Mouse (Mus musculus) heart, adult 2 months (tissue): Measurements from ENCODE around the gene Hs6st3. TPM values are rescaled to one million over a fixed set of nuclear protein-coding genes. Genes with fewer than 3 reads are reported as not detected.

ENCODE experiments used
- DNase-seq, 2 experiments: peaks; one replicate each; pipeline ENCODE4 v3.0.0; 2021
- H3K27ac ChIP-seq: fragments of 200-600 bp; 2 replicates; pipeline ENCODE4 v1.8.1; 2022
- H3K27me3 ChIP-seq: fragments of 200-500 bp; 2 replicates; pipeline ENCODE4 v1.6.1; 2012; ENCODE audit warnings: mild to moderate bottlenecking, low read length, inconsistent platforms, mixed read lengths; ENCODE audit not compliant: control insufficient read depth, insufficient read depth
- H3K36me3 ChIP-seq: fragments of 200-500 bp; 2 replicates; pipeline ENCODE4 v1.6.1; 2012; ENCODE audit warnings: low read length, inconsistent platforms; ENCODE audit not compliant: control insufficient read depth, insufficient read depth
- H3K4me1 ChIP-seq: fragments of 200-500 bp; 2 replicates; pipeline ENCODE4 v1.6.1; 2011; ENCODE audit warnings: low read length; ENCODE audit not compliant: control insufficient read depth, insufficient read depth
- H3K4me3 ChIP-seq: fragments of 200-600 bp; 2 replicates; pipeline ENCODE4 v1.8.1; 2022
- H3K79me2 ChIP-seq: fragments of 200-500 bp; replicated peaks from 2 replicates; pipeline ENCODE4 v1.6.1; 2012; ENCODE audit warnings: mild to moderate bottlenecking, inconsistent platforms, low read length, moderate library complexity, mixed read lengths; ENCODE audit not compliant: control insufficient read depth, insufficient read depth
- H3K9ac ChIP-seq: fragments of 200-500 bp; 2 replicates; pipeline ENCODE4 v1.6.1; 2012; ENCODE audit warnings: low read depth, mild to moderate bottlenecking, control low read depth, inconsistent platforms, low read length, mixed read lengths
- CTCF ChIP-seq: fragments of 200-600 bp; IDR thresholded peaks from 2 replicates; pipeline ENCODE4 v1.8.1; 2022; ENCODE audit warnings: antibody characterized with exemption, mild to moderate bottlenecking, moderate library complexity
- EP300 ChIP-seq: fragments of 200-500 bp; IDR thresholded peaks from 2 replicates; pipeline ENCODE4 v1.6.1; 2011; ENCODE audit warnings: low read depth, low read length, control low read depth; ENCODE audit not compliant: insufficient read depth
- POLR2A ChIP-seq: fragments of 200-500 bp; IDR thresholded peaks from 2 replicates; pipeline ENCODE4 v1.6.1; 2011; ENCODE audit warnings: mild to moderate bottlenecking, low read depth, low read length, control low read depth; ENCODE audit not compliant: insufficient read depth
- WGBS: fragments of 180-500 bp; shearing (Covaris S2); methylation state at CpG from one replicate; pipeline ENCODE4 v1.1.7; 2018; 5-methylcytosine and 5-hydroxymethylcytosine counted together
- intact Hi-C: fragments of 180-260 bp; cut with DNase I; formaldehyde crosslinking; loops from one replicate; pipeline ENCODE4 v1.15.1; 2025
- polyA plus RNA-seq: library from polyadenylated mRNA; depleted of rRNA; stranded (reverse); fragments of >200 nt; gene quantifications from 2 replicates; pipeline ENCODE4 v1.2.3, GENCODE M21; 2012
- total RNA-seq, 2 experiments: library from RNA; stranded (reverse); gene quantifications; 2 replicates each; pipeline ENCODE4 v1.2.3; 2021

Gene Hs6st3
- total and polyA plus RNA-seq, 3 experiments = not detected

- no peak for TF ChIP-seq EP300
- no peak for TF ChIP-seq POLR2A
- no peak for TF ChIP-seq CTCF
- H3K36me3 ChIP-seq = no peaks in the 10 kb centered on the region
- no peak for DNase-seq
- intact Hi-C loops = no loop called here
- H3K27ac ChIP-seq = no peak overlapping the region
- no peaks in the 10 kb centered on the region for H3K79me2 ChIP-seq
- H3K27me3 ChIP-seq = no peaks in the 10 kb centered on the region
- no peak overlapping the region for H3K4me3 ChIP-seq
- H3K4me1 ChIP-seq = no peaks in the 10 kb centered on the region
- H3K9ac ChIP-seq = no peak overlapping the region
- WGBS = 22% methylated on average over 4 of the region's 4 CpGs
Observed at GRCm38 (mm10) chr14:119450471-119450870, 312.3 kb downstream of the Hs6st3 start.

- intact Hi-C loops = no loop called here
- Histone ChIP-seq H3K79me2 (no peaks in the 10 kb centered on the region), H3K27ac (no peak overlapping the region), H3K36me3 (no peaks in the 10 kb centered on the region), H3K4me3 (no peak overlapping the region), H3K9ac (no peak overlapping the region), H3K27me3 (no peaks in the 10 kb centered on the region), H3K4me1 (no peaks in the 10 kb centered on the region)
- TF ChIP-seq EP300 (no peak), CTCF (no peak), POLR2A (no peak)
- no peak for DNase-seq
Observed at GRCm38 (mm10) chr14:119451594-119451993, 313.5 kb downstream of the Hs6st3 start.

GRCm38 (mm10) chr14:119452382-119452781, 314.2 kb downstream of the Hs6st3 start:
- no peaks in the 10 kb centered on the region for H3K36me3 ChIP-seq
- no peak for DNase-seq

GRCm38 (mm10) chr14:119452797-119453196, 314.7 kb downstream of the Hs6st3 start:
- TF ChIP-seq CTCF (no peak), POLR2A (no peak), EP300 (no peak)
- intact Hi-C loops = no loop called here
- 78% methylated on average over 3 of the region's 3 CpGs for WGBS
- no peaks in the 10 kb centered on the region for H3K4me1 ChIP-seq
- DNase-seq = no peak
- no peaks in the 10 kb centered on the region for H3K36me3 ChIP-seq
- H3K27ac ChIP-seq = no peak overlapping the region
- no peak overlapping the region for H3K4me3 ChIP-seq
- H3K79me2 ChIP-seq = no peaks in the 10 kb centered on the region
- H3K27me3 ChIP-seq = no peaks in the 10 kb centered on the region
- H3K9ac ChIP-seq = no peak overlapping the region

More at GRCm38 (mm10) chr14:119452382-119452781, 314.2 kb downstream of the Hs6st3 start:
- Histone ChIP-seq H3K27me3 (no peaks in the 10 kb centered on the region), H3K4me3 (no peak overlapping the region), H3K9ac (no peak overlapping the region), H3K4me1 (no peaks in the 10 kb centered on the region), H3K79me2 (no peaks in the 10 kb centered on the region), H3K27ac (no peak overlapping the region)
- TF ChIP-seq POLR2A = no peak
- no peak for TF ChIP-seq CTCF
- TF ChIP-seq EP300 = no peak
- intact Hi-C loops = no loop called here

GRCm38 (mm10) chr14:119464308-119464707, 326.2 kb downstream of the Hs6st3 start:
- intact Hi-C loops = no loop called here

GRCm38 (mm10) chr14:119464883-119465282, 326.7 kb downstream of the Hs6st3 start:
- no peak overlapping the region for H3K27ac ChIP-seq
- intact Hi-C loops = no loop called here
- TF ChIP-seq POLR2A = no peak
- TF ChIP-seq EP300 = no peak
- TF ChIP-seq CTCF = no peak
- WGBS = 88% methylated on average over 1 of the region's 1 CpGs
- no peak overlapping the region for H3K9ac ChIP-seq
- DNase-seq = no peak
- H3K27me3 ChIP-seq = no peaks in the 10 kb centered on the region
- H3K4me3 ChIP-seq = no peak overlapping the region
- H3K4me1 ChIP-seq = no peaks in the 10 kb centered on the region
- no peaks in the 10 kb centered on the region for H3K36me3 ChIP-seq
- no peaks in the 10 kb centered on the region for H3K79me2 ChIP-seq

More at GRCm38 (mm10) chr14:119464308-119464707, 326.2 kb downstream of the Hs6st3 start:
- 81% methylated on average over 5 of the region's 5 CpGs for WGBS
- no peak overlapping the region for H3K27ac ChIP-seq
- no peak for DNase-seq
- no peak overlapping the region for H3K4me3 ChIP-seq
- H3K4me1 ChIP-seq = no peaks in the 10 kb centered on the region
- H3K79me2 ChIP-seq = no peaks in the 10 kb centered on the region
- no peak for TF ChIP-seq CTCF
- TF ChIP-seq EP300 = no peak
- no peak for TF ChIP-seq POLR2A
- no peaks in the 10 kb centered on the region for H3K36me3 ChIP-seq
- H3K9ac ChIP-seq = no peak overlapping the region
- H3K27me3 ChIP-seq = no peaks in the 10 kb centered on the region
